Mouse (Mus musculus) c-Kit-positive CD71-positive TER-119-positive erythroid progenitor cells, embryonic 14.5 days (primary cell): ENCODE measurements around the gene Stim2.

Source experiments
- DNase-seq: peaks from one replicate; pipeline ENCODE4 v3.0.0-alpha.2; 2013; ENCODE audit warnings: low spot score

The Stim2 gene

DNA sequence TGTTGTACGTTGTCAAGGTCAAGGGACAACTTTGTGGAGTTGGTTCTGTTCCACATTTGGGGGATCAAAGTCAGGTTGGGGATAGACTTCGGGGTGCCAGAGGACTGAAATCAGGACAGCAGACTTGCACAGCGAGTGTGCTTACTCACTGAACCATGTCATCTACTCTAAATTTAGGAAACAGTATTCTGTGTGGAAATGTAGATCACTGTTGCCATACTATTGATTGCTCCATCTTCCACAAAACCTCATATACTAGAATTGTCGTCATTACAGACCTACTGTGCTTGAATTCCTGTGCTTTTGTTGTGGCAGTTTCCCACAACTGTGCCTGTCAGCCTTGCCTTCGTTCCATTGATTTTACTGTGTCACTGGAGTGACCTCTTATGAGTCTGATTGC lies 51.6 kb downstream of the Stim2 start:
- no peak for DNase-seq

DNA sequence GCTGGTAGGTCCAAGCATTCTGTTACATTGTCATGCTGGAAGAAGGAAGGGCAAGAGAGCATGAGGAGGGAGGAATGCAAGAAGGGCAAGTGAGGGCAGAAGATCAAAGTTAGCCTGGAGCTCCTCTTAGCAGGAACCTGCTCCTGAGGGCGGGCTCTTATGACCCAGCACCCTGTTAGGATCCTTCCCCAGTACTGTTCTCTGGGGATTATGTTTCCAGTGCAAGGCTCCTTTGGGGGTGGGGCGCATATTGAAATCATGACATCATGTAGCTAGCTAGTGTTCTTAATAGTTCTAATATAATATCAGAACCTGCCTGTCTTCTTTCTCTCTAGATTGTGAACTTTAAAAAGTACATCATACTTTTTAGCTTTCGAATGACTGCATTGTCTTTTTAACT lies 52.8 kb downstream of the Stim2 start:
- no peak for DNase-seq

DNA sequence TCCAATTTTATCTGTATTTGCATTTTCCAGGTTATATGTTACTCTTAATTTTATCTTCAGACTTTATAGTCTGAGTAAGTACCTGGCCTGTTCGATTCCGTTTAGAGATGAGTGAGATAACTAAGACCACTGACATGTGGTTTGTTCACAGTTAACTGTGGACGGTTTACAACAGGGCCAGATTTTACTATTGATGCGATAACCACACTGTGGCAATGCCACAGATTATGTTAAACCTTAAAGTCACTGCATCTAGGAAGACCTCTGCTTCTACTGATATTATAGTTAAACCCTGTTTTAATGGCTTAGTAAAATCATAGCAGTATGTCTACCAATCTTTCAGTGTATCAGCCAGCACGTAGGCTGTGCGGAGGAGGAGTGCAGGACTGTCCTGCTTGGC lies 53.9 kb downstream of the Stim2 start:
- no peak for DNase-seq

GRCm38 (mm10) chr5:54053673-54054366 lies 55.5 kb downstream of the Stim2 start:
- DNase-seq: no peak

- DNase-seq: no peak
Measured at GRCm38 (mm10) chr5:54056266-54056665, 58.0 kb downstream of the Stim2 start.

DNA sequence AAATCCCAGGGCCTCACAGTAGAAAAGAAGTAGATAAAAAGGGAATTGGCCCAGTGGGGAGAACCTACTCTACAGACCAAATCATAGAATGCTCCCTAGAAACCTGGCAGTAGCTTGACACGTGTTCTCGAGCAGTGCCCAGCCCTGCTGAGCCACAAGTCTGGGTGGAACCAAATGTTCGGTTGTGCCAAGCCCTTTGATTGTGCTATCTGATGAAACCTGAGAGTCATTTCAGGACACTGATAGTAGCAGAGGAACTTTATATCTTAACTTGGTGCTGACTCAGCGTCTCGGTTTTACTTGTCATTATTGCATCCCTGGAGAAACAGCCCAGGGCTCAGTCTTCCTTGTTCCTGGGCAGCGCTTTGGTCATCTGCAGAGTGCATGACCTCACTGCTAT lies 61.7 kb downstream of the Stim2 start:
- peak; percentile 45 for DNase-seq

GRCm38 (mm10) chr5:54062079-54062478 lies 63.8 kb downstream of the Stim2 start:
- DNase-seq: no peak

- DNase-seq: no peak
Measured at GRCm38 (mm10) chr5:54067591-54067990, 69.3 kb downstream of the Stim2 start.

GRCm38 (mm10) chr5:54070549-54070948 lies 72.2 kb downstream of the Stim2 start:
- DNase-seq: no peak

GRCm38 (mm10) chr5:54071288-54071687 lies 73.0 kb downstream of the Stim2 start:
- no peak for DNase-seq

DNA sequence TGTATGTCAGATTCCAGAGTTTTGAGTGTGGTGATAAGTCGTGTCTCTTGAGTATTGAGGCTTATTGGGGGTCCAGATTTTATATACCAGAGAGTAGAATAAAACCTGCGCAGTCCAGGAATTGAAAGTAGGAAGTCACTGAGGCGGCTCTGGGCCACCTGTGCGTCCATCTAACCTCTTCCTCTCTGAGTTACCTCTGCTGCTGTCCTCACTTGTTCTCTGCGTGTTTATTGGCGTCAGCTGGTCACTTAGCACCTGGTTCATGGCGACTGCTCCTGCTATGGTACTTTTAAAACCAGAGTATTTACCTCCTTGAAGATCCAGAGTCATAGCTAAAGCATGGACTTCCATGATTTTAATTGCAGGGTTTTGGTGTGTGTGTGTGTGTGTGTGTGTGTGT lies 73.4 kb downstream of the Stim2 start:
- DNase-seq: no peak

GRCm38 (mm10) chr5:54073291-54073690 lies 75.0 kb downstream of the Stim2 start:
- no peak for DNase-seq

- DNase-seq: no peak
Measured at GRCm38 (mm10) chr5:54079997-54080396, 81.7 kb downstream of the Stim2 start.

- DNase-seq: no peak
Measured at GRCm38 (mm10) chr5:54087912-54088311, 89.6 kb downstream of the Stim2 start.

DNA sequence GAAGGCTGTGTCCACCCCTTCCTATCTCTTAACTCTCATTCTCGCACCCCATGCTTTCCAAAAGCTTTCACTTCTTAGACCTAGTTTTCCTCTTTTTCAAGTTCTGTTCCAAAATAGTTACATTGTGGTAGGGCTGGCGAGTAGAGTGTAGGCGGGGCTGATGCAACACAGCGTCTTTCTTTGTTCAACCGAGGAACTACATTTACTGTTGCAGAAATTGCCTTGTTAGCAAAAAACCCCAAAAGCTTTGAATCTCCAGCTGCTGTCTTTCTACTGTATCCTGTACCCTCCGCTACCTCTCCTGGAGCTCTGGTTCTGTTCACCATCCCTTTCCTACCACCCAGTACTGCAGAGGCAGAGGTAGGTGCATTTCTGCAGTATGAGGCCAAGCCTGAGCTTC lies 99.9 kb downstream of the Stim2 start:
- DNase-seq: no peak

DNA sequence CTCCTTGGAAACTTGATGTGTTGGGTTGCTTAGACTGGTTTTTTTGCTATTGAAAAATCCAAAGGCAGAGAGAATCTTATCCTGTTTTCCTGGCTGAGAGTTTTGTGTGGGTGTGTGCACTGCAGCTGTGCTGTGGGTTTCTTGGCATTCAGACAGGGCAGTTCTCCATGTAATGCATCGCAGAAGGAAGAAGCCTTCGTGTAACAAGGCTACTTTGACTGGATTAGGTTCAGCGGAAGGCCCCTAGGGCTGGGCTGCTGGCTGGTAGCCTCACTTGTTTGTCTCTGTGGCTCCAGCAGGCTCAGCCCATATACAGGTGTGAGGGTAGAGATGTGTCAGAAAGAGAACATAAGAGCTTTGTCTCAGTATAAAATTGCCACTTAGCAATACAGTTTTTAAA lies 102.6 kb downstream of the Stim2 start:
- DNase-seq: no peak

- DNase-seq: no peak
Measured at GRCm38 (mm10) chr5:54101318-54101717, 103.0 kb downstream of the Stim2 start.

DNA sequence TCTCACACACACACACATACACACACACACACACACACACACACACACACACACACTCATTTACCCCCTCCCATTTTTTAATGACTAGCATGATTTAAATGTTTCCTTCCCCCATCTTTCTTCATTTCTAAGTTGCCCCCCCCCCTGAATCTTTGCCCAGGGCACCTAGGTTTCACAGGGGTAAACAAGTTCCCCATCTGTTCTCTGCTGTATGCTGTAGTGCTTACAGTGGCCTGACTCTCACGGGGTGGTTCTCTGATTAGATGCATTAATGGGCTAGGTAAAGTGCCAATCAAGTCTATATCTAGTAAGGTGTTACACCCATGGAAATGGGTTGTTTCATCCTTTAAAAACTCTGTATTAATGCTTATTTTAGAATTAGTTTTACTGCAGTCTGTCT lies 103.7 kb downstream of the Stim2 start:
- no peak for DNase-seq

DNA sequence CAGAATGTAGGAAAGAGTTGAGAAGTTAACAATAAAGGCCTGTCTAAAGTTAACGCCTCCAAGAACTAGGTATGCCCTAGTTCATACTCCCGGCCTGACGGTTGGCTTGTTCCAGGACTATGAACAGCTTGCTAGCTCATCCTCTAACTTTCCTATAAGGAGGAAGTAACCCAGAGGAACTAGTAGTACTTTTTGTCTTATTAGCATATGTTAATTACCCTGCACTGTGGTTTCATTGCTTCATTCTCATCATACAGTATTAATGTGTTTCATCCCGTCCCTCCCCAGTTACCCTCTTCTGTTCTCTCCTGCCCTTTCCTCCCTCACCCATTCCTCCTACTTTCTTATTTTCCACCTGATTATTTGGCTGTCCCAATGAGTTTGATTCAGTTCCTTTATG lies 108.4 kb downstream of the Stim2 start:
- no peak for DNase-seq

- no peak for DNase-seq
Measured at GRCm38 (mm10) chr5:54107069-54107468, 108.8 kb downstream of the Stim2 start.

- DNase-seq: no peak
Measured at GRCm38 (mm10) chr5:54109096-54109495, 110.8 kb downstream of the Stim2 start.

DNA sequence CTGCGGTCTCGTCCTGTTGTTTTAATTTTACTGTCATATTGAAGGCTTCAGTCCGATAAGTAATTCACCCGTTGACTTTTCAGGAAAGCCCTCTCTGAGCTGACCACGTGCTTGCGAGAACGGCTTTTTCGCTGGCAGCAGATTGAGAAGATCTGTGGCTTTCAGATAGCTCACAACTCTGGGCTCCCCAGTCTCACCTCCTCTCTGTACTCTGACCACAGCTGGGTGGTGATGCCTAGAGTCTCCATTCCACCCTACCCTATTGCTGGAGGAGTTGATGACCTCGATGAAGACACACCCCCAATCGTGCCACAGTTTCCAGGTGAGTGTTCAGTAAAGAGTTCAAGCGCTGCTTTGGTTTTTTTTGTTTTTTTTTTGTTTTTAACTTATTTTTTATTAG lies 112.5 kb downstream of the Stim2 start:
- no peak for DNase-seq

- peak; percentile 30 for DNase-seq
Measured at GRCm38 (mm10) chr5:54113284-54113683, 115.0 kb downstream of the Stim2 start.

DNA sequence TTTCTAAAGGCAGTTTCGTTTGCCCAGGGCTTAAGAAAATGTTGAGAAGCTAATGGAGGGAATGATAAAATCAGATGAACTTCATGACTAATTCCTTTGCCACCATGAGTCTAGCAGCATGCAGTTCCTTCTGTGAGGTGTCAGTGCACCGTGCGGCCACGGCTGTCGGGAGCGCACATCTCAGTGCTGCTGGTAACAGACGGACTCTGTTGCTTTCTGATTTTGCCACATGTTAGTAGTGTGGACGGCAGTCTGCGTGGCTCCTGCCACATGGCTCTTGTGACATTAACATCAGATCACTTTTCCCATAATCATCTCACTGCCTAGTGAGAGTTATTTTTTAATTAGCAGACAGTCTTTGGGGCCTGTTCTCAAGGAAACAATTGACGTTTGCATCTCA lies 118.2 kb downstream of the Stim2 start:
- DNase-seq: no peak
